ENCODE assay signal across 13 mouse cellular contexts in genomic region chr9:62253736-62254443, GRCm38 (mm10). TPM values are rescaled to one million over a fixed set of nuclear protein-coding genes. Genes with fewer than 3 reads are reported as not detected.
DNase-seq lines count a peak whose midpoint lies in the region; ATAC-seq and TF ChIP-seq lines count a peak whose summit lies in the region.
"Had no signal": no experiment of that assay in that cellular context is flagged by ENCODE, and none has a peak within 500 bp of the region (broad histone marks: within the 10 kb centered on the region; RNA-seq: fewer than 3 reads in every experiment).

No protein-coding gene starts in this region.

- no peak for ATAC-seq in lung, embryonic 14.5 days (ENCODE audit: insufficient read depth)

- H3K9ac ChIP-seq in lung, embryonic 14.5 days = no peak overlapping the region
- H3K9ac ChIP-seq: embryonic facial prominence, embryonic 12.5 days; heart, embryonic 13.5 days; midbrain, embryonic 12.5 days had no signal

- H3K9me3 ChIP-seq in lung, embryonic 14.5 days (ENCODE audit: low read depth, low read length) = no peaks in the 10 kb centered on the region
- H3K9me3 ChIP-seq: embryonic facial prominence, embryonic 12.5 days; midbrain, embryonic 12.5 days had no signal

- peak; percentile 66 for TF ChIP-seq CTCF in lung, embryonic 14.5 days (IDR thresholded peaks at IDR 0.05; ENCODE audit: low read depth)

- no peaks in the 10 kb centered on the region for H3K36me3 ChIP-seq in lung, embryonic 14.5 days (ENCODE audit: insufficient read depth)
- no peaks in the 10 kb centered on the region; the same call in 1 of the 2 replicates for H3K36me3 ChIP-seq in splenic B cell, adult 2 months (ENCODE audit: control insufficient read depth, insufficient read depth, low read length, poor library complexity, severe bottlenecking)
- H3K36me3 ChIP-seq: embryonic facial prominence, embryonic 12.5 days; heart, embryonic 13.5 days; midbrain, embryonic 12.5 days had no signal

- H3K4me2 ChIP-seq in lung, embryonic 14.5 days = no peak overlapping the region
- H3K4me2 ChIP-seq: embryonic facial prominence, embryonic 12.5 days; heart, embryonic 13.5 days; midbrain, embryonic 12.5 days had no signal

- 12% methylated on average over 3 of the region's 3 CpGs for WGBS in lung, embryonic 14.5 days

- DNase-seq in adrenal gland, postnatal 14 days = peak; percentile 40
- no peak for DNase-seq in adrenal gland, adult 2 months
- peak; percentile 71 for DNase-seq in lung, embryonic 14.5 days
- DNase-seq in lung, adult 18-20 months = no peak
- peak; percentile 43 for DNase-seq in c-Kit-positive CD71-positive TER-119-negative erythroid progenitor cells, embryonic 14.5 days (ENCODE audit: low read depth)
- peak; percentile 57 for DNase-seq in splenic B cell, adult 2 months (ENCODE audit: low read depth, low spot score)
- DNase-seq in heart, adult 18-20 months = no peak
- no peak for DNase-seq in right cerebral cortex, postnatal 25 days
- DNase-seq: layer of hippocampus, postnatal 36 days had no signal

- H3K27me3 ChIP-seq in lung, embryonic 14.5 days (ENCODE audit: insufficient read depth, low read length) = no peaks in the 10 kb centered on the region
- H3K27me3 ChIP-seq in splenic B cell, adult 2 months (ENCODE audit: control insufficient read depth, insufficient read depth, low read length, poor library complexity, severe bottlenecking) = no peaks in the 10 kb centered on the region
- H3K27me3 ChIP-seq: embryonic facial prominence, embryonic 12.5 days; heart, embryonic 13.5 days; midbrain, embryonic 12.5 days had no signal

- H3K4me3 ChIP-seq in lung, embryonic 14.5 days (ENCODE audit: low read depth, low read length) = no peak overlapping the region
- H3K4me3 ChIP-seq: embryonic facial prominence, embryonic 12.5 days; heart, embryonic 13.5 days; midbrain, embryonic 12.5 days had no signal

- H3K27ac ChIP-seq in lung, embryonic 14.5 days (ENCODE audit: low read depth) = no peak overlapping the region
- H3K27ac ChIP-seq: embryonic facial prominence, embryonic 12.5 days; heart, embryonic 13.5 days; midbrain, embryonic 12.5 days had no signal

- no peaks in the 10 kb centered on the region for H3K4me1 ChIP-seq in lung, embryonic 14.5 days (ENCODE audit: insufficient read depth)
- H3K4me1 ChIP-seq: embryonic facial prominence, embryonic 12.5 days; heart, embryonic 13.5 days had no signal

RNA-seq across cellular contexts. Expression of gene Spesp1, which starts 28.1 kb away (rescaled TPM):
- total RNA-seq in adrenal gland, postnatal 14 days (2021) = not detected in 2 replicates
- total RNA-seq in adrenal gland, adult 2 months (2021) = not detected
- not detected in 2 replicates for polyA plus RNA-seq in adrenal gland, adult 2 months (2012; rRNA removed)
- not detected in 2 replicates for polyA plus RNA-seq in lung, embryonic 14.5 days (2014; fragmentation: Nextera tagmentation; extraction: Ambion mirVana)
- total RNA-seq in heart, adult 18-20 months (2021) = not detected
- polyA plus RNA-seq: C2C12; embryonic facial prominence, embryonic 12.5 days; heart, embryonic 13.5 days; midbrain, embryonic 12.5 days had no signal

Comparison
In these comparisons a context has a peak if more than half of its experiments do, and no peak if none do; other contexts are left out.
1. DNase-seq: peak in adrenal gland, postnatal 14 days (single experiment), lung, embryonic 14.5 days (single experiment), c-Kit-positive CD71-positive TER-119-negative erythroid progenitor cells, embryonic 14.5 days (single experiment) and splenic B cell, adult 2 months (single experiment); none in adrenal gland, adult 2 months (single experiment), lung, adult 18-20 months (0 of 2), heart, adult 18-20 months (0 of 2) and right cerebral cortex, postnatal 25 days (single experiment).